Mouse (Mus musculus) lung, embryonic 15.5 days (tissue): ENCODE results near the gene Lmbrd1. TPM values are rescaled to one million over a fixed set of nuclear protein-coding genes. Genes with fewer than 3 reads are reported as not detected.
"Not testable (repeated sequence)": the region's sequence is repeated elsewhere in the genome, so short reads cannot be mapped to it uniquely, and the experiment has no call there.

Experiments used
- ATAC-seq: fragments of 200-750 bp; cut with Nextera tagmentation; 2 replicates; pipeline ENCODE4 v1.8.0; 2017; ENCODE audit warnings: moderate number of reproducible peaks, borderline replicate concordance; ENCODE audit not compliant: low FRiP score, low TSS enrichment; ENCODE audit errors: extremely low read depth
- H3K27ac ChIP-seq: fragments of 300-500 bp; sonication (generic); 2 replicates; pipeline ENCODE4 v1.5.1; 2015; ENCODE audit warnings: moderate library complexity, mild to moderate bottlenecking, inconsistent platforms
- H3K27me3 ChIP-seq: fragments of 300-500 bp; sonication (generic); 2 replicates; pipeline ENCODE4 v1.6.1; 2015; ENCODE audit warnings: inconsistent platforms
- H3K36me3 ChIP-seq: fragments of 300-500 bp; sonication (generic); 2 replicates; pipeline ENCODE4 v1.6.1; 2015; ENCODE audit warnings: inconsistent platforms
- H3K4me1 ChIP-seq: fragments of 300-500 bp; sonication (generic); 2 replicates; pipeline ENCODE4 v1.6.1; 2015; ENCODE audit warnings: inconsistent platforms
- H3K4me2 ChIP-seq: fragments of 300-500 bp; sonication (generic); 2 replicates; pipeline ENCODE4 v1.6.1; 2015; ENCODE audit warnings: inconsistent platforms, mild to moderate bottlenecking, moderate library complexity
- H3K4me3 ChIP-seq: fragments of 300-500 bp; sonication (generic); 2 replicates; pipeline ENCODE4 v1.5.1; 2015; ENCODE audit warnings: mild to moderate bottlenecking, inconsistent platforms
- H3K9ac ChIP-seq: fragments of 300-500 bp; sonication (generic); 2 replicates; pipeline ENCODE4 v1.6.1; 2015; ENCODE audit warnings: inconsistent platforms
- H3K9me3 ChIP-seq: fragments of 300-500 bp; sonication (generic); 2 replicates; pipeline ENCODE4 v1.6.1; 2016; ENCODE audit warnings: inconsistent platforms
- WGBS: fragments of 180-500 bp; shearing (Covaris S2); methylation state at CpG from one replicate; pipeline ENCODE4 v1.1.7; 2015; 5-methylcytosine and 5-hydroxymethylcytosine counted together
- polyA plus RNA-seq: library from polyadenylated mRNA; unstranded; fragments of >200 nt; fragmentation: Nextera tagmentation; extraction: Ambion mirVana; gene quantifications from 2 replicates; pipeline ENCODE4 v1.2.1, GENCODE M21; 2015

The Lmbrd1 gene
- polyA plus RNA-seq, 1 experiment from 2014 or later: 30.8 TPM

DNA sequence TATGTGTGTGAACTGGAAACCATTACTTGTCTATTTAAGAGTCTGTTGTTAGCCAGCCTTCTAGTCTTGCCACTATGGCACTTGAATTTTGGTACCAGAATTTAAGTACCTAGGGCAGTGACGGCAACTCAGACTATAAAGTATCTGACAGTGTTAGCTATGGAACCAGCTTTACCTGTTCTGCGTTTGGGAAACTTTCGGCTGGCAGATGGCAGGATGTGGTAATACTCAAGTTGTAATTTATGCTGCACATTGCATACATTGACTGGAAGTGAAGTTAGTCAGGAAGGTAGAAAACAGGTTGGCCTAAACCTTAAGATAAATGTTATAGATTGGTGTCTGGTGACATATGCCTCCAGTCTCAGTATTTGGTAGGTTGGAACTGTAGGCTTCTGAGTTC lies 53.9 kb downstream of the Lmbrd1 start:
- Histone ChIP-seq H3K9me3 (no peaks in the 10 kb centered on the region), H3K4me2 (no peak overlapping the region), H3K9ac (no peak overlapping the region), H3K36me3 (peaks cover 26% of the 10 kb centered on the region), H3K4me1 (no peaks in the 10 kb centered on the region), H3K27me3 (no peaks in the 10 kb centered on the region), H3K27ac (no peak overlapping the region), H3K4me3 (no peak overlapping the region)
- 72% methylated on average over 3 of the region's 3 CpGs for WGBS
- no peak for ATAC-seq

GRCm38 (mm10) chr1:24734866-24735265 lies 56.4 kb downstream of the Lmbrd1 start:
- no peak overlapping the region for H3K27ac ChIP-seq
- H3K4me1 ChIP-seq: no peaks in the 10 kb centered on the region
- ATAC-seq: no peak
- no peak overlapping the region for H3K4me2 ChIP-seq
- no peak overlapping the region for H3K9ac ChIP-seq
- H3K9me3 ChIP-seq: no peaks in the 10 kb centered on the region
- H3K36me3 ChIP-seq: peaks cover 18% of the 10 kb centered on the region
- 57% methylated on average over 5 of the region's 5 CpGs for WGBS
- H3K27me3 ChIP-seq: no peaks in the 10 kb centered on the region
- no peak overlapping the region for H3K4me3 ChIP-seq

DNA sequence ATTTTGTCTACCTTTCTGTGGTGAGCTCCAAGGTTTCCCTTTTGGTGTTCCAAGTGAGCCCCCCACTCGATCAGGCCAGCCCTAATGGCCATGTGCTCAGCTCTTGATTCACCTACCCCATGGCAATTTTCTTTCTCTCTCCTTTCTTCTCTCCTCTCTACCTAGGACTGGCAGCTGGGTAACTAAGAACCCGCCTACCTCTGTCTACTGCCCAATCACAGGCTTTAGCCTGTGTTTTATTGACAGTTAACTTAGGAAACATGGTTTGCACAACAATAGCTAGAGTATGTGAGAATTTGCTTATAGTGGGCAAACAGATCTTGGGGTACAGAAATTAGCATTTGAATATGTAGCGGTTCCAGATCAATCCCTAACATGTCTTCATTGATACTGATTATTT lies 62.5 kb downstream of the Lmbrd1 start:
- H3K27me3 ChIP-seq: no peaks in the 10 kb centered on the region
- no peak for ATAC-seq
- 82% methylated on average over 3 of the region's 3 CpGs for WGBS

DNA sequence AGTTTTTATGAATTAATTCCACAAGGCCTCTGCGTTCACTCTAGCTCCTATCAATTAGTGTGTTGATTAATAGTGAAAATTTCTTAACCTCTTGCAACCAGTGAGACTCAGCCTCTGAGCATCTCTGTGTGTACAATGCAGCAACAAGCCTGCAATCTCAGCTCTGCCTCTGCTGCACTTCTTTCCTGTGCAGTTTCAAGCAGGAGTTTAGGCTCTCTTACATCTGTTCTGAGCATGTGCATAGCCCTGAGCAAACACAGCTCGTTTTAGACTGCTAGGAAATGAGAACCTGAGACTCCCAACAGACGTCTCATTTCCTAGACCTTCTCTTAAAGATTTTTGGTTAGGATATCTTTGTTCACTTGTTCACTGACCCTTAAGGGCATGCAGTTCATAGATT lies 63.1 kb downstream of the Lmbrd1 start:
- no peak for ATAC-seq
- H3K4me2 ChIP-seq: no peak overlapping the region
- H3K4me1 ChIP-seq: no peaks in the 10 kb centered on the region
- no peak overlapping the region for H3K9ac ChIP-seq
- H3K27ac ChIP-seq: no peak overlapping the region
- no peaks in the 10 kb centered on the region for H3K9me3 ChIP-seq
- WGBS: 33% methylated on average over 3 of the region's 3 CpGs
- no peaks in the 10 kb centered on the region for H3K27me3 ChIP-seq
- H3K4me3 ChIP-seq: no peak overlapping the region
- no peaks in the 10 kb centered on the region for H3K36me3 ChIP-seq

More for the DNA sequence above, 62.5 kb downstream of the Lmbrd1 start:
- Histone ChIP-seq H3K4me1 (no peaks in the 10 kb centered on the region), H3K4me2 (no peak overlapping the region), H3K27ac (no peak overlapping the region), H3K36me3 (no peaks in the 10 kb centered on the region), H3K9ac (no peak overlapping the region), H3K4me3 (no peak overlapping the region), H3K9me3 (no peaks in the 10 kb centered on the region)

DNA sequence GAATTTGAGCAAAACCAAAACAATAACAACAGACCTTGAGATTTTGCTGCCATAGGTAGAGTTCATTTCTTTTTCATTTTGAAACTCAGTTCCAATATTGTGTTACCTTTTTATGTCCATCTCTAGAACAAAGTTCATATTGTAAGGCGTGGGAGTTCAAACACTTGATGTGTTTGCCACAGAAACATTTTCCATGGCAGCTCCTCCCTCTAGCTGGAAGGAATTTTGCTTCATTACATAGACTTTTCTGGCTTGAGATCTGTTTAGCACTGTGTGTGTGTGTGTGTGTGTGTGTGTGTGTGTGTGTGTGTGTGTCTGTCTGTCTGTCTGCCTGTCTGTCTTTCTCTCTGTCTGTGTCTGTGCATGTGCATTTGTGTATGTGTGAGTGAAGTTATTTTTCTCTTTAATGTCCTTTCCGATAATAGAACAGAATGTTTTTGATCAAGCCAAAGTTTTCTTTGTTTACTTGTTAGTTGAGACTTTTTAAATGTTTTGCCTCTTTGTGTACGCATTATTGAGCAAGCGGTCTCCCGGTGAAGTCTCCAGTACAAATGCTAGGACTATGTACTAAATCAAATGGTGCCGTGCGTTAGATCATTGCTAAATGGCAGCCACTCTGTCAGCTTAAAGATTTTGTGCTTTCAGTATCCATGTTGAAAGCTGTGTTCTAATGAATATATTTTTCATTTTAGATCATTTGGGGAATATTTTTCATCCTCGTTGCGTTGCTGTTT lies 64.9 kb downstream of the Lmbrd1 start:
- Histone ChIP-seq H3K9me3 (no peaks in the 10 kb centered on the region), H3K4me1 (no peaks in the 10 kb centered on the region), H3K27me3 (no peaks in the 10 kb centered on the region), H3K4me2 (no peak overlapping the region), H3K27ac (no peak overlapping the region), H3K9ac (no peak overlapping the region), H3K4me3 (no peak overlapping the region), H3K36me3 (peaks cover 10% of the 10 kb centered on the region; the same call in 1 of the 2 replicates)
- 77% methylated on average over 9 of the region's 9 CpGs for WGBS
- no peak; the same call in 1 of the 2 replicates for ATAC-seq

- no peaks in the 10 kb centered on the region for H3K4me1 ChIP-seq
- H3K36me3 ChIP-seq: peaks cover 20% of the 10 kb centered on the region
- no peaks in the 10 kb centered on the region for H3K27me3 ChIP-seq
- no peak overlapping the region for H3K27ac ChIP-seq
- 89% methylated on average over 4 of the region's 4 CpGs for WGBS
- no peak overlapping the region for H3K4me2 ChIP-seq
- H3K9ac ChIP-seq: no peak overlapping the region
- ATAC-seq: no peak
- no peaks in the 10 kb centered on the region for H3K9me3 ChIP-seq
- no peak overlapping the region for H3K4me3 ChIP-seq
Observed at GRCm38 (mm10) chr1:24752715-24753114, 74.3 kb downstream of the Lmbrd1 start.

DNA sequence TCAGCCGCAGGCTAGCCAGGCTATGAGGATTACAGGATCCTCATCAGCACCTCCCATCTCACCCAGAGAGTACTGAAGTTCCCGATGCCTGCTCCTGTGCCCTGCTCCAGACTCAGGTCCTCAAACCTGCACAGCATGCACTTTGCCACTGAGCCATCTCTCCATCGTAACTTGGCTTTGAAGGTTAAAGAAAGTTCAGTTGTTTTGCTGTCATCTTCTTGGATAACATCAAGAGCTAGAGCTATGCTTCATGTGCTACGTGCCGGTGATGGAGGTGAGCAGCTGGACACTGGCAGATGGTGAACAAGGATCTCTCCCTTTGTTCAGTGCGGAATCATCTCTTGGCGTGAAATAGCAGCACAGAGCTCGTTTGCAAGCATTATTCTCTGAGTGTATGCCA lies 80.1 kb downstream of the Lmbrd1 start:
- Histone ChIP-seq H3K4me3 (no peak overlapping the region), H3K27ac (no peak overlapping the region), H3K4me1 (no peaks in the 10 kb centered on the region), H3K9me3 (no peaks in the 10 kb centered on the region), H3K36me3 (no peaks in the 10 kb centered on the region; the same call in none of the 2 replicates), H3K9ac (no peak overlapping the region), H3K4me2 (no peak overlapping the region), H3K27me3 (no peaks in the 10 kb centered on the region)
- ATAC-seq: no peak
- WGBS: 84% methylated on average over 8 of the region's 8 CpGs

DNA sequence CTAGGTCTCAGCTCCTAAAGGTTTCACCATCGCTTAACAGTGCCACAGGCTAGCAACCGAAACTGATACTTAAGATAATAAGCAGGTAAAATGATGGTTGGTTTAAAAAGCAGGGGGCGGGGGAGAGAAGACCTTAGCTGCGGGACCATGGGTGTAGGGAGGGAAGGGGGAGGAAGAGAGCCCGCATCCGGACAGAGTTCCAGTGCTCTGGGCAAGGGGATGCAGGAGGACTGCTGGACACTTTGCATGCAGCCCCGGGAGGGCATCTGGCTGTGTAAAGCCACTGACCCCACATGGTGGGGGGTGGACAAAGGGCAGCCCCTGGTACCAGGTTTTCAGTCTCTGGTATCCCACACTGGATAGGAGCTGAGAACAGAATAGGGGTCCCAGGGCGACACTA lies 88.0 kb downstream of the Lmbrd1 start:
- H3K9ac ChIP-seq: no peak overlapping the region
- no peaks in the 10 kb centered on the region; the same call in 1 of the 2 replicates for H3K36me3 ChIP-seq
- 73% methylated on average over 8 of the region's 8 CpGs for WGBS
- no peak overlapping the region for H3K4me3 ChIP-seq
- no peak overlapping the region for H3K27ac ChIP-seq
- no peaks in the 10 kb centered on the region for H3K4me1 ChIP-seq
- no peaks in the 10 kb centered on the region for H3K27me3 ChIP-seq
- no peaks in the 10 kb centered on the region for H3K9me3 ChIP-seq
- ATAC-seq: no peak
- H3K4me2 ChIP-seq: no peak overlapping the region

- H3K4me2 ChIP-seq, H3K9me3 ChIP-seq, H3K36me3 ChIP-seq, H3K27ac ChIP-seq, H3K4me1 ChIP-seq, H3K4me3 ChIP-seq, H3K9ac ChIP-seq, H3K27me3 ChIP-seq, ATAC-seq: not testable (repeated sequence)
- WGBS: 78% methylated on average over 3 of the region's 3 CpGs
Observed at GRCm38 (mm10) chr1:24767197-24767596, 88.8 kb downstream of the Lmbrd1 start.

DNA sequence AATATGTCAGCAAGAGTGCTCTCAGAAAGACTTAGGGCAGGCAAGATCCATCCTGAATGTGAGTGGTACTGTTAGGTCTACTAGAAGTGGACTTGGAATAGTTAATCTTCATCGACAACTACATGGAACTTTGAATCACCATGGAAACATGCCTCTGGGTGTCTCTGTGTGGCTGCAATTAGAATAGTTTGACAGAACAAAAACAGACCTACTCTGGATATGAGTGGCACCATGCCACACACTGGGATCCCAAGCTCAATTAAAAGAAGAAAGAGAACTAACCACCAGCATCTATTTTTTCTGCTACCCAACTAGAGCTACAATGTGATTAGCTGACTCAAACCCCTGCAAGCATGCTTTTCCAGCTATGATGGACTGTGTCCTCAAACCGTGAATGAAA lies 95.2 kb downstream of the Lmbrd1 start:
- ATAC-seq: no peak
- H3K9ac ChIP-seq: no peak overlapping the region

DNA sequence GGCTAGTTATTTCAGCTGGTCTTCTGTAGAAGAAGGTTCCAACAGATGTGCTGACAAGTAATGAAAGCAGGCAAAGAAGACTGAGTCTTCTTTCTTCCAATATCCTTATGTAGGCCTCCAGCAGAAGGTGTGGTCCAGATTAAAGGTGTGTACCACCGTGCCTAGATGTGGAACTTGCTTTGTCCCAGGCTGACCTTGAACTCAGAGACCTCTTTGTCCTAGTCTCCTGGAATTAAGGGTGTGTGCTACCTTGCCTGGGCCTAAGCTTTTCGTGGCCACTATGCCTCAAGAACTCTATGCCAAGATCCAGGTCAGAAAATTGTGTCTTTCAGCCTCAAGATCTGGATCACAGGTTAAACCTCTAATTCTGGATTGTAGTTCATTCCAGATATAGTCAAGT lies 98.1 kb downstream of the Lmbrd1 start:
- no peak overlapping the region for H3K27ac ChIP-seq
- no peak overlapping the region for H3K9ac ChIP-seq
- H3K36me3 ChIP-seq: no peaks in the 10 kb centered on the region
- no peaks in the 10 kb centered on the region for H3K4me1 ChIP-seq
- no peak for ATAC-seq
- no peak overlapping the region for H3K4me3 ChIP-seq
- 90% methylated on average over 2 of the region's 2 CpGs for WGBS
- no peaks in the 10 kb centered on the region for H3K27me3 ChIP-seq
- H3K9me3 ChIP-seq: no peaks in the 10 kb centered on the region
- H3K4me2 ChIP-seq: no peak overlapping the region

More for the DNA sequence above, 95.2 kb downstream of the Lmbrd1 start:
- no peak overlapping the region for H3K4me2 ChIP-seq
- no peaks in the 10 kb centered on the region for H3K36me3 ChIP-seq
- 69% methylated on average over 2 of the region's 2 CpGs for WGBS
- no peaks in the 10 kb centered on the region for H3K4me1 ChIP-seq
- no peaks in the 10 kb centered on the region for H3K27me3 ChIP-seq
- H3K9me3 ChIP-seq: no peaks in the 10 kb centered on the region
- no peak overlapping the region for H3K27ac ChIP-seq
- no peak overlapping the region for H3K4me3 ChIP-seq

- no peak overlapping the region for H3K4me2 ChIP-seq
- no peak overlapping the region for H3K27ac ChIP-seq
- no peak overlapping the region for H3K4me3 ChIP-seq
- ATAC-seq: no peak
- H3K9ac ChIP-seq: no peak overlapping the region
- H3K27me3 ChIP-seq: no peaks in the 10 kb centered on the region
- no peaks in the 10 kb centered on the region for H3K36me3 ChIP-seq
- H3K9me3 ChIP-seq: no peaks in the 10 kb centered on the region
- no peaks in the 10 kb centered on the region for H3K4me1 ChIP-seq
- WGBS: 81% methylated on average over 6 of the region's 6 CpGs
Observed at GRCm38 (mm10) chr1:24793168-24793567, 114.7 kb downstream of the Lmbrd1 start.

GRCm38 (mm10) chr1:24807971-24808370 lies 129.5 kb downstream of the Lmbrd1 start:
- H3K4me2 ChIP-seq, ATAC-seq, H3K36me3 ChIP-seq, H3K9me3 ChIP-seq, H3K4me3 ChIP-seq, H3K4me1 ChIP-seq, H3K9ac ChIP-seq, H3K27me3 ChIP-seq, H3K27ac ChIP-seq: not testable (repeated sequence)
- WGBS: 94% methylated on average over 21 of the region's 21 CpGs
